ENCODE assay signal across 15 mouse cellular contexts in the genomic region with DNA sequence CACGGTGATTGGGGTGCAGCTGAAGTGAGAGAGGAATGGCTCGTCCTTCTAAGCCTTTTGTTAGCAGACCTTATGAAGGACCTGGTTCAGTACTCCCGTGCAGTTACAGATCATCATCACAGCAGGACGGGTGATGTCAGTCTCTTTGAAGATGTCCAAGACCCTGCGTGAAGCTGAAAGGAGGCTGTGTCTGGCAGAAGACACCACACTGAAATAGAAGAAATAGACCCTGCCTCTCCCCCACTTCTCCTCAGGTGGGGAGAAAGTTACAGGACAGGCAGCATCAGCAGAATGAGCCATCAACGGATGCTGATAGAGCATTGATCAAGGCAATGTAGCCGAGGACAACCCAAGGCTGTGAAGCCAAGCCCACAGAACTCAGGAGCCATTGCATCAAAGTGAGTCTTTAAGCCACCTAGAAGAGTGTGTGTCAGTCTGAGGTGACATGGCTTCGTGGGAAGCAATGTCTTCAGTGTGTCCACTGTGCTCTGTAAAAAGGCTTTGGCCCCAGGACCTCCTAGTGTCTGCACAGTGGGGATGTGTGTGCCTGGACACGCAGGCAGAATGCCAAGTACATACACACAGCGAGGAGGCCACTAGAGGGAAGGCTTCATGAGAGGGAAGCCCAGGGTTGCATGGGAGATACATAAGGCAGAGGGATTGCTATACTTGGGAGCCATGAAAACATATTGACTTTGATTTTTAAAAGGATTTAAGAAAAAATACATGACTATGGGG. TPM values are rescaled to one million over a fixed set of nuclear protein-coding genes. Genes with fewer than 3 reads are reported as not detected.
A peak's percentile ranks its signal among the peaks of the same experiment; 100 is the strongest.
DNase-seq lines count a peak whose midpoint lies in the region; ATAC-seq and TF ChIP-seq lines count a peak whose summit lies in the region.
"Had no signal": no experiment of that assay in that cellular context is flagged by ENCODE, and none has a peak within 500 bp of the region (broad histone marks: within the 10 kb centered on the region; RNA-seq: fewer than 3 reads in every experiment).

No protein-coding gene starts in this region.

- no peaks in the 10 kb centered on the region for H3K36me3 ChIP-seq in forebrain, embryonic 10.5 days (replicated peaks)
- no peaks in the 10 kb centered on the region for H3K36me3 ChIP-seq in forebrain, embryonic 14.5 days (ENCODE audit: control insufficient read depth, insufficient read depth, low read length)
- no peaks in the 10 kb centered on the region for H3K36me3 ChIP-seq in intestine, embryonic 14.5 days (ENCODE audit: control insufficient read depth, insufficient read depth, low read length)
- H3K36me3 ChIP-seq in intestine, postnatal 0 days (ENCODE audit: control insufficient read depth, insufficient read depth) = no peaks in the 10 kb centered on the region
- no peaks in the 10 kb centered on the region for H3K36me3 ChIP-seq in neural tube, embryonic 12.5 days
- H3K36me3 ChIP-seq in neural tube, embryonic 15.5 days = no peaks in the 10 kb centered on the region
- H3K36me3 ChIP-seq in stomach, embryonic 16.5 days (ENCODE audit: control insufficient read depth, insufficient read depth, low read length) = no peaks in the 10 kb centered on the region
- H3K36me3 ChIP-seq: heart, embryonic 10.5 days; hindbrain, embryonic 15.5 days; kidney, embryonic 15.5 days had no signal

- 46% methylated on average over 10 of the region's 10 CpGs for WGBS in forebrain, embryonic 10.5 days
- WGBS in forebrain, embryonic 14.5 days = 41% methylated on average over 10 of the region's 10 CpGs
- WGBS in intestine, embryonic 14.5 days = 61% methylated on average over 10 of the region's 10 CpGs
- WGBS in intestine, postnatal 0 days = 69% methylated on average over 10 of the region's 10 CpGs
- WGBS in neural tube, embryonic 12.5 days = 37% methylated on average over 10 of the region's 10 CpGs
- WGBS in neural tube, embryonic 15.5 days = 34% methylated on average over 10 of the region's 10 CpGs
- 63% methylated on average over 10 of the region's 10 CpGs for WGBS in stomach, embryonic 16.5 days

- H3K27ac ChIP-seq in forebrain, embryonic 10.5 days = peak overlapping the region; percentile 69; the same call in 1 of the 2 replicates
- H3K27ac ChIP-seq in forebrain, embryonic 14.5 days (ENCODE audit: low read depth, low read length) = no peak overlapping the region
- H3K27ac ChIP-seq in intestine, embryonic 14.5 days (ENCODE audit: low read depth) = no peak overlapping the region
- no peak overlapping the region for H3K27ac ChIP-seq in intestine, postnatal 0 days (ENCODE audit: low read depth, low read length)
- H3K27ac ChIP-seq in neural tube, embryonic 12.5 days = no peak overlapping the region
- H3K27ac ChIP-seq in neural tube, embryonic 15.5 days (replicated peaks) = no peak overlapping the region
- no peak overlapping the region for H3K27ac ChIP-seq in stomach, embryonic 16.5 days (ENCODE audit: low read length)
- H3K27ac ChIP-seq: heart, embryonic 10.5 days; hindbrain, embryonic 15.5 days; kidney, embryonic 15.5 days had no signal

- H3K4me3 ChIP-seq in forebrain, embryonic 10.5 days = no peak overlapping the region
- no peak overlapping the region for H3K4me3 ChIP-seq in forebrain, embryonic 14.5 days (ENCODE audit: low read depth, low read length)
- no peak overlapping the region for H3K4me3 ChIP-seq in intestine, embryonic 14.5 days (ENCODE audit: low read depth, low read length)
- H3K4me3 ChIP-seq in intestine, postnatal 0 days (ENCODE audit: low read depth, low read length) = no peak overlapping the region
- no peak overlapping the region for H3K4me3 ChIP-seq in neural tube, embryonic 12.5 days
- no peak overlapping the region for H3K4me3 ChIP-seq in neural tube, embryonic 15.5 days (replicated peaks)
- no peak overlapping the region for H3K4me3 ChIP-seq in stomach, embryonic 16.5 days (replicated peaks; ENCODE audit: low read length)
- H3K4me3 ChIP-seq: heart, embryonic 10.5 days; hindbrain, embryonic 15.5 days; kidney, embryonic 15.5 days; myocyte had no signal

- DNase-seq in forebrain, embryonic 10.5 days (ENCODE audit: extremely low spot score, low spot score) = no peak
- no peak for DNase-seq in forebrain, embryonic 14.5 days (ENCODE audit: low spot score)
- no peak for DNase-seq in intestine, embryonic 14.5 days (ENCODE audit: low spot score)
- no peak for DNase-seq in frontal cortex, postnatal 25 days (ENCODE audit: low spot score in 2 of 2)

- H3K9me3 ChIP-seq in forebrain, embryonic 10.5 days = peaks cover 3% of the 10 kb centered on the region; the same call in 1 of the 2 replicates
- peaks cover 2% of the 10 kb centered on the region; the same call in 1 of the 2 replicates for H3K9me3 ChIP-seq in forebrain, embryonic 14.5 days (replicated peaks; ENCODE audit: control insufficient read depth, low read length)
- H3K9me3 ChIP-seq in intestine, embryonic 14.5 days (ENCODE audit: control insufficient read depth, low read length) = no peaks in the 10 kb centered on the region
- no peaks in the 10 kb centered on the region for H3K9me3 ChIP-seq in intestine, postnatal 0 days (ENCODE audit: control insufficient read depth)
- H3K9me3 ChIP-seq in neural tube, embryonic 12.5 days = no peaks in the 10 kb centered on the region
- H3K9me3 ChIP-seq in neural tube, embryonic 15.5 days (replicated peaks) = no peaks in the 10 kb centered on the region
- no peaks in the 10 kb centered on the region for H3K9me3 ChIP-seq in stomach, embryonic 16.5 days (replicated peaks; ENCODE audit: control insufficient read depth, low read length)
- H3K9me3 ChIP-seq: heart, embryonic 10.5 days; hindbrain, embryonic 15.5 days; kidney, embryonic 15.5 days had no signal

- no peak for ATAC-seq in forebrain, embryonic 14.5 days
- peak; percentile 26; the same call in 1 of the 2 replicates for ATAC-seq in intestine, embryonic 14.5 days (replicated peaks; ENCODE audit: low FRiP score, low TSS enrichment, low read depth)
- ATAC-seq in intestine, postnatal 0 days = no peak
- 0 out of 2 replicates have a peak, but pooled peaks have one; percentile 42 for ATAC-seq in neural tube, embryonic 12.5 days (ENCODE audit: low FRiP score, low read depth)
- ATAC-seq in neural tube, embryonic 15.5 days (ENCODE audit: low FRiP score) = no peak
- peak; percentile 22; the same call in 1 of the 2 replicates for ATAC-seq in stomach, embryonic 16.5 days (ENCODE audit: insufficient read depth, low FRiP score)

- H3K27me3 ChIP-seq in forebrain, embryonic 10.5 days (ENCODE audit: poor library complexity, severe bottlenecking) = peaks cover 56% of the 10 kb centered on the region
- H3K27me3 ChIP-seq in forebrain, embryonic 14.5 days (replicated peaks; ENCODE audit: control insufficient read depth, insufficient read depth, low read length) = no peaks in the 10 kb centered on the region
- no peaks in the 10 kb centered on the region for H3K27me3 ChIP-seq in intestine, embryonic 14.5 days (replicated peaks; ENCODE audit: control insufficient read depth, insufficient read depth, low read length)
- H3K27me3 ChIP-seq in intestine, postnatal 0 days (replicated peaks; ENCODE audit: control insufficient read depth, insufficient read depth, low read length) = no peaks in the 10 kb centered on the region
- peaks cover 10% of the 10 kb centered on the region; the same call in 1 of the 2 replicates for H3K27me3 ChIP-seq in neural tube, embryonic 12.5 days (replicated peaks)
- H3K27me3 ChIP-seq in neural tube, embryonic 15.5 days (replicated peaks) = peaks cover 9% of the 10 kb centered on the region; the same call in 1 of the 2 replicates
- H3K27me3 ChIP-seq in stomach, embryonic 16.5 days (ENCODE audit: control insufficient read depth, insufficient read depth, low read length) = no peaks in the 10 kb centered on the region

- peaks cover 39% of the 10 kb centered on the region for H3K4me1 ChIP-seq in forebrain, embryonic 10.5 days
- H3K4me1 ChIP-seq in forebrain, embryonic 14.5 days (ENCODE audit: control insufficient read depth, insufficient read depth, low read length) = peaks cover 11% of the 10 kb centered on the region
- no peaks in the 10 kb centered on the region; the same call in 1 of the 2 replicates for H3K4me1 ChIP-seq in intestine, embryonic 14.5 days (replicated peaks; ENCODE audit: control insufficient read depth, insufficient read depth, low read length)
- no peaks in the 10 kb centered on the region for H3K4me1 ChIP-seq in intestine, postnatal 0 days (replicated peaks; ENCODE audit: control insufficient read depth, insufficient read depth, low read length)
- H3K4me1 ChIP-seq in neural tube, embryonic 12.5 days = peaks cover 9% of the 10 kb centered on the region
- peaks cover 28% of the 10 kb centered on the region for H3K4me1 ChIP-seq in neural tube, embryonic 15.5 days
- H3K4me1 ChIP-seq in stomach, embryonic 16.5 days (ENCODE audit: control insufficient read depth, insufficient read depth, low read length) = no peaks in the 10 kb centered on the region

- no peak overlapping the region for H3K4me2 ChIP-seq in forebrain, embryonic 14.5 days (ENCODE audit: low read length)
- H3K4me2 ChIP-seq in intestine, embryonic 14.5 days (ENCODE audit: low read length) = no peak overlapping the region
- no peak overlapping the region for H3K4me2 ChIP-seq in intestine, postnatal 0 days (replicated peaks; ENCODE audit: low read depth)
- H3K4me2 ChIP-seq in neural tube, embryonic 12.5 days (replicated peaks) = no peak overlapping the region
- H3K4me2 ChIP-seq in neural tube, embryonic 15.5 days = no peak overlapping the region
- H3K4me2 ChIP-seq in stomach, embryonic 16.5 days (ENCODE audit: low read depth, low read length) = no peak overlapping the region
- H3K4me2 ChIP-seq: hindbrain, embryonic 15.5 days; kidney, embryonic 15.5 days had no signal

- no peak overlapping the region for H3K9ac ChIP-seq in forebrain, embryonic 14.5 days (ENCODE audit: low read length)
- H3K9ac ChIP-seq in intestine, embryonic 14.5 days (ENCODE audit: low read length) = no peak overlapping the region
- no peak overlapping the region for H3K9ac ChIP-seq in intestine, postnatal 0 days (ENCODE audit: low read depth, low read length)
- no peak overlapping the region for H3K9ac ChIP-seq in neural tube, embryonic 12.5 days
- no peak overlapping the region for H3K9ac ChIP-seq in neural tube, embryonic 15.5 days (replicated peaks)
- no peak overlapping the region for H3K9ac ChIP-seq in stomach, embryonic 16.5 days (ENCODE audit: low read length)
- H3K9ac ChIP-seq: hindbrain, embryonic 15.5 days; kidney, embryonic 15.5 days had no signal

- no peak for TF ChIP-seq CTCF in intestine, postnatal 0 days (IDR thresholded peaks at IDR 0.05; ENCODE audit: low read depth)

RNA-seq across cellular contexts. Expression of a gene that starts 41.6 kb away (rescaled TPM):
- not detected in 2 replicates for polyA plus RNA-seq in forebrain, embryonic 10.5 days (2016; fragmentation: Nextera tagmentation; extraction: Ambion mirVana)
- not detected in 2 replicates for polyA plus RNA-seq in forebrain, embryonic 14.5 days (2014; fragmentation: Nextera tagmentation; extraction: Ambion mirVana)
- polyA plus RNA-seq in intestine, embryonic 14.5 days (2014; fragmentation: Nextera tagmentation; extraction: Ambion mirVana) = 16.8 and 18.9 TPM in 2 replicates
- 61.7 and 63.6 TPM in 2 replicates for polyA plus RNA-seq in intestine, postnatal 0 days (2015; fragmentation: Nextera tagmentation; extraction: Ambion mirVana)
- polyA plus RNA-seq in neural tube, embryonic 12.5 days (2016; fragmentation: Nextera tagmentation; extraction: Ambion mirVana) = not detected in 2 replicates
- polyA plus RNA-seq in neural tube, embryonic 15.5 days (2015; fragmentation: Nextera tagmentation; extraction: Ambion mirVana) = 1.5 TPM in 1 of 2 replicates, not detected in the other
- polyA plus RNA-seq in stomach, embryonic 16.5 days (2015; fragmentation: Nextera tagmentation; extraction: Ambion mirVana) = 2.8 and 4.1 TPM in 2 replicates
- polyA plus RNA-seq: adrenal gland, adult 2 months; heart, embryonic 10.5 days; hindbrain, embryonic 15.5 days; lung, adult 2 months; myocyte; spleen, adult 2 months had no signal

RNA-seq across cellular contexts. Expression of a gene that starts 50.5 kb away (rescaled TPM):
- polyA plus RNA-seq in forebrain, embryonic 10.5 days (2016; fragmentation: Nextera tagmentation; extraction: Ambion mirVana) = 0.31 and 0.41 TPM in 2 replicates
- 1.9 and 2.5 TPM in 2 replicates for polyA plus RNA-seq in forebrain, embryonic 14.5 days (2014; fragmentation: Nextera tagmentation; extraction: Ambion mirVana)
- 1.9 and 2.3 TPM in 2 replicates for polyA plus RNA-seq in intestine, embryonic 14.5 days (2014; fragmentation: Nextera tagmentation; extraction: Ambion mirVana)
- 4.7 and 5.2 TPM in 2 replicates for polyA plus RNA-seq in intestine, postnatal 0 days (2015; fragmentation: Nextera tagmentation; extraction: Ambion mirVana)
- 2.3 TPM in 2 replicates for polyA plus RNA-seq in neural tube, embryonic 12.5 days (2016; fragmentation: Nextera tagmentation; extraction: Ambion mirVana)
- polyA plus RNA-seq in neural tube, embryonic 15.5 days (2015; fragmentation: Nextera tagmentation; extraction: Ambion mirVana) = 10.0 and 11.0 TPM in 2 replicates
- 2.9 and 3.1 TPM in 2 replicates for polyA plus RNA-seq in stomach, embryonic 16.5 days (2015; fragmentation: Nextera tagmentation; extraction: Ambion mirVana)

Comparison
In these comparisons a context has a peak if more than half of its experiments do, and no peak if none do; other contexts are left out.
1. ATAC-seq: peak in intestine, embryonic 14.5 days (single experiment), neural tube, embryonic 12.5 days (single experiment) and stomach, embryonic 16.5 days (single experiment); none in forebrain, embryonic 14.5 days (single experiment), intestine, postnatal 0 days (single experiment) and neural tube, embryonic 15.5 days (single experiment).